Mouse (Mus musculus) forebrain, postnatal 0 days (tissue): ENCODE data around the gene Atcay. TPM values are rescaled to one million over a fixed set of nuclear protein-coding genes. Genes with fewer than 3 reads are reported as not detected.
"Not testable (repeated sequence)": the region's sequence is repeated elsewhere in the genome, so short reads cannot be mapped to it uniquely, and the experiment has no call there.

Source experiments
- ATAC-seq: fragments of 200-750 bp; cut with Nextera tagmentation; 2 replicates; pipeline ENCODE4 v1.8.0; 2017; ENCODE audit warnings: mild to moderate bottlenecking, moderate library complexity
- DNase-seq: peaks from one replicate; pipeline ENCODE4 v3.0.0-alpha.2; 2015
- H3K27ac ChIP-seq: fragments of 300-500 bp; sonication (generic); 2 replicates; pipeline ENCODE4 v1.5.1; 2014; ENCODE audit warnings: low read depth, mild to moderate bottlenecking, antibody characterized with exemption, low read length, moderate library complexity, mixed read lengths
- H3K27me3 ChIP-seq: fragments of 300-500 bp; sonication (generic); 2 replicates; pipeline ENCODE4 v1.6.1; 2014; ENCODE audit warnings: mild to moderate bottlenecking, low read length, mixed read lengths; ENCODE audit not compliant: insufficient read depth
- H3K36me3 ChIP-seq: fragments of 300-500 bp; sonication (generic); 2 replicates; pipeline ENCODE4 v1.6.1; 2014; ENCODE audit warnings: mild to moderate bottlenecking, moderate library complexity; ENCODE audit not compliant: insufficient read depth
- H3K4me1 ChIP-seq: fragments of 300-500 bp; sonication (generic); 2 replicates; pipeline ENCODE4 v1.6.1; 2014; ENCODE audit warnings: antibody characterized with exemption; ENCODE audit not compliant: insufficient read depth
- H3K4me2 ChIP-seq: fragments of 300-500 bp; sonication (generic); 2 replicates; pipeline ENCODE4 v1.6.1; 2014; ENCODE audit warnings: low read depth, mild to moderate bottlenecking, moderate library complexity
- H3K4me3 ChIP-seq: fragments of 300-500 bp; sonication (generic); 2 replicates; pipeline ENCODE4 v1.5.1; 2014; ENCODE audit warnings: low read depth, low read length, mixed read lengths
- H3K9ac ChIP-seq: fragments of 300-500 bp; sonication (generic); 2 replicates; pipeline ENCODE4 v1.6.1; 2014; ENCODE audit warnings: mild to moderate bottlenecking
- H3K9me3 ChIP-seq: fragments of 300-500 bp; sonication (generic); 2 replicates; pipeline ENCODE4 v1.6.1; 2016; ENCODE audit warnings: low read length
- CTCF ChIP-seq: sonication (generic); IDR thresholded peaks from 2 replicates; pipeline ENCODE4 v1.5.1; 2016; ENCODE audit warnings: antibody characterized with exemption, control low read depth, low read depth
- WGBS: fragments of 180-500 bp; shearing (Covaris S2); extraction: QIAGEN DNeasy Blood & Tissue Kit; methylation state at CpG from one replicate; pipeline ENCODE4 v1.1.7; 2014; 5-methylcytosine and 5-hydroxymethylcytosine counted together
- polyA plus RNA-seq: library from polyadenylated mRNA; unstranded; fragments of >200 nt; fragmentation: Nextera tagmentation; extraction: Ambion mirVana; gene quantifications from 2 replicates; pipeline ENCODE4 v1.2.1, GENCODE M21; 2015
- total RNA-seq: library from RNA; depleted of rRNA; stranded (reverse); fragments of >200 nt; gene quantifications from 2 replicates; pipeline ENCODE4 v1.2.3, GENCODE M21; 2014

Gene Atcay
- total and polyA plus RNA-seq, 2 experiments from 2014 or later = 79.2 to 170 TPM

DNA sequence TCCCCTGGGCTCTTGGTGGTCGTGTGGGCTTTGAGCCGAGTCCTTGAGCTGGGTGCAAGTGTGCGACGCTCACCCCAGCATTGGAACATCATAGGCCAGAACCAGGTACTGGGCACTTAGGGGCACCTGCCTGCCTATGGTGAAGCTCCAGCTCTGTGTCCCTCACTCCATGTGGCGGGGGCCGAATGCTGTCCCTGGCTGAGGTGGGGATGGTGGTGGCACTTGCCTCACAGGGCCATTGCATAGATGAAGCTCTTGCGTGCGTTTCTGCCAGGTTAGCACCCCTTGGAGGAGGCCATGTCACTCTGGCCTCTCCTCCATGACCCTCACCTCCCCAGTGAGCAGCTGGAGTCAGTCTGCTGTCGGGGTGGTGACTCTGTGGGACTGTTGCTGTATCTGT is 43.5 kb downstream of the Atcay start:
- ATAC-seq = no peak
- Histone ChIP-seq H3K4me3 (no peak overlapping the region), H3K27ac (no peak overlapping the region), H3K9ac (no peak overlapping the region), H3K9me3 (no peaks in the 10 kb centered on the region), H3K4me1 (peaks cover 10% of the 10 kb centered on the region), H3K27me3 (no peaks in the 10 kb centered on the region), H3K36me3 (peaks cover 42% of the 10 kb centered on the region), H3K4me2 (no peak overlapping the region)
- 95% methylated on average over 9 of the region's 9 CpGs for WGBS
- DNase-seq = no peak
- TF ChIP-seq CTCF = no peak

DNA sequence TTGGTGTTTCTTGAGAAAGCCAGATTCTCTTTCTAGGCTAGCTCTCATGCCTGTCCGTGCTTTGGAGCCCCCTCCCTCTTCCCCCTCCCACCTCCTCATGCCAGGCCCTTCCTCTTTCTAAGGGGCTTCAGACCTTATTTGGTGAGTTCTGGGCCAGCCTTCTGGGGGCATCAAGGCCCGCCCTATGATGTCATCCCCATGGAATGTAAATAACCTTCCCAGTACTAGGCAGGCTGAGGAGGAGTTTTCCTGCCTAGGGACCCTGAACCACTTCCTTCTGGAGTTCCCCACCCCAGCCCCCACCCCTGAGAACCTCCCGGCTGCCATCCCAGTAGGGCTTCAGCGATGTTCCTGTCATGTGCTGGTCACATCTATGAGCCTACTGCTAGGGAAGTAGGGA is 45.9 kb downstream of the Atcay start:
- DNase-seq (no peak), ATAC-seq (no peak)
- 53% methylated on average over 4 of the region's 4 CpGs for WGBS
- Histone ChIP-seq H3K27me3 (no peaks in the 10 kb centered on the region), H3K4me3 (no peak overlapping the region), H3K4me2 (no peak overlapping the region), H3K9me3 (no peaks in the 10 kb centered on the region), H3K27ac (no peak overlapping the region), H3K9ac (no peak overlapping the region), H3K4me1 (peaks cover 5% of the 10 kb centered on the region), H3K36me3 (peaks cover 53% of the 10 kb centered on the region)
- no peak for TF ChIP-seq CTCF

DNA sequence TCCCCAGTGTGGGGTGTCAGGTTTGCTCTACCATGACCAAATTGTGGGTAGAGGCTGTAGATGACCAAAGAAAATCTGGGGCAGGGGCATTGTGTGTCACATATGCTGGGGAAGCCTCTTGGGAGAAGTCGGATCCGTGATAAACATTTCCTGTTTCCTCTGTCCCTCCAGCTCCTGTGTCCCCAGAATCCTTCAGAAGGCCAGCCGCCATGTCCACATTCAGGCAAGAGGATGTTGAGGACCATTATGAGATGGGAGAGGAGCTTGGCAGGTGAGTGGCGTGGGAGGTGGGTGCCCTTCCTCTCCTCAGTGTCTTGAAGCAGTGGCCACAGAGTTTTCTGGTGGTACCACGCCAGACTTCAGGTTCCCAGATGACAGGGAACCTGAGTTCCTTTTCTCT is 46.8 kb downstream of the Atcay start, which contains the start of gene 4930442H23Rik:
4930442H23Rik (minus strand) TSS at position 45 of the 400 bp plus-strand sequence.
- ATAC-seq = no peak
- H3K4me2 ChIP-seq = peak within 1 kb of the TSS; percentile 58
- TF ChIP-seq CTCF = no peak
- peaks cover 5% of the 10 kb centered on the region for H3K4me1 ChIP-seq
- peak within 1 kb of the TSS; percentile 64 for H3K9ac ChIP-seq
- H3K27me3 ChIP-seq = no peaks in the 10 kb centered on the region
- WGBS = 92% methylated on average over 5 of the region's 5 CpGs
- H3K36me3 ChIP-seq = peaks cover 63% of the 10 kb centered on the region
- H3K27ac ChIP-seq = peak within 1 kb of the TSS; percentile 91
- DNase-seq = no peak
- H3K9me3 ChIP-seq = no peaks in the 10 kb centered on the region
- peak within 1 kb of the TSS; percentile 58 for H3K4me3 ChIP-seq

DNA sequence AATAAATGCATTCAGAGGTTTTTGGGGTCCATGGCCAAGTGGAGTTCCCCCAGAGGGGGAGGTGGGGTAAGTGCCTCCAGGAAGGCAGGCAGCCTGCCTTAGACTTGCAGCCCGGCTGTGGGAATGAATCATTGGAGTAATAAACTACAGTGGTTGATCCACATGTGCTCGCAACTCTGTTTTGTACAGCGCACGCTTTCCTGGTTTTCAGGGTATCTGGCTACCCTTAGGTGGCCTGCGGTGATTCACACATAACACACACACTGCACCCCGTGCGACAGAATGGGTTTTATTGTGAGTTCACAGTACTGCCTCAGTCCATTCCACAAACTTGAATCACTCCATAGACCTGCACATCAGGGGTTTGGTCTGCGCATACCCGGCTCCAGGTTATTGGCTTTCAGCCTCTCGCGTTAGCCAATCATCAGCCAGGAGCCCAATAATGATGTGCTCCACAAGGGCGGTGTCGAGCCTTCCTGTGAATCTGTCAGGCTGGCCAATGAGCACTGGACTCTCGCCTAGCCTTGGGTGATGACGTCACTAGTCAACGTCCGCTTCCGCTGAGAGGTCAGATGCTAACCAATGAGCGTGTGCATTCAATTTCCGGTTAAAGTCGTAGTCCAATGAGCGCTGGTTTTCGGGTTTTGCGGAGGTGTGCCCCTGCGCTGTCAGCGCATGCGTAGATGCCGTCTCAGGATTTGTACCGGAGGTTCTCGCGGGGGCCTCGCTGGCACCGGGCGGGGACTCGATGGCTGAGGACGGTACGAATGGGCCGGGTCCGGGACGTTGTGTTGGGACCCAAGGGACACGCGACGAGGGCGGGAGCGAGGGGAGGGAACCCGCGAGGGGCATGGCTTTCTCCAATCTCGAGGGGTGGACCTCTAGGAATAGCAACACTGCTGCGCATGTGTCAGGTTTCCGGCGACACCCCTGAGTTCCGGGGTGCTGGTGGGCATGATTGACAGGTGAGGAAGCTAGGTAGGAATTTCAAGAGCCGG is 48.0 kb downstream of the Atcay start, which contains the start of gene Dapk3:
Dapk3 (plus strand) TSS at position 670 of the 998 bp plus-strand sequence.
- DNase-seq = peak; percentile 99
- H3K36me3 ChIP-seq = peaks cover 75% of the 10 kb centered on the region
- H3K27ac ChIP-seq = peak within 1 kb of the TSS; percentile 91
- H3K4me3 ChIP-seq = peak within 1 kb of the TSS; percentile 58
- no peaks in the 10 kb centered on the region for H3K9me3 ChIP-seq
- 5% methylated on average over 53 of the region's 53 CpGs for WGBS
- no peaks in the 10 kb centered on the region for H3K27me3 ChIP-seq
- peak; percentile 6; the same call in 1 of the 2 replicates for TF ChIP-seq CTCF
- peaks cover 5% of the 10 kb centered on the region for H3K4me1 ChIP-seq
- peak within 1 kb of the TSS; percentile 58 for H3K4me2 ChIP-seq
- ATAC-seq = peak; percentile 93
- peak within 1 kb of the TSS; percentile 64 for H3K9ac ChIP-seq

DNA sequence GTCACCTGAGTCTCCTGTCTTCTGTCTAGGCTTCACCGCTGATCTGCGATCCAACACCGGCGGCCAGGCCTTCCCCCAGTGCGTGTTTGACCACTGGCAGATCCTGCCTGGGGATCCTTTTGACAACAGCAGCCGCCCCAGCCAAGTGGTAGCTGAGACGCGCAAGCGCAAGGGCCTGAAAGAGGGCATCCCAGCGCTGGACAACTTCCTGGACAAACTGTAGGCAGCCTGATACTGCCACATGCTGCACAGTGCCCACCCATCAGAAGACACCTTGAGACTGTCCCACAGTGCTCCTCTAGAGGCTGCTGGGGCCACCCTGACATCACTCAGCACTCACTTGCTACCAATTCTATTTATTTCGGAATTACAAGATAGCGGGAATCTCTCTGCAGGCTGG is 48.8 kb downstream of the Atcay start:
- H3K4me2 ChIP-seq, DNase-seq, H3K9me3 ChIP-seq, H3K27ac ChIP-seq, H3K27me3 ChIP-seq, H3K4me3 ChIP-seq, ATAC-seq, H3K4me1 ChIP-seq, H3K9ac ChIP-seq: not testable (repeated sequence)
- 72% methylated on average over 12 of the region's 12 CpGs for WGBS
- peaks cover 71% of the 10 kb centered on the region for H3K36me3 ChIP-seq

GRCm38 (mm10) chr10:81180946-81181345 is 49.7 kb downstream of the Atcay start:
- WGBS = 90% methylated on average over 13 of the region's 13 CpGs
- H3K27me3 ChIP-seq = no peaks in the 10 kb centered on the region
- no peak overlapping the region for H3K9ac ChIP-seq
- H3K36me3 ChIP-seq = peaks cover 68% of the 10 kb centered on the region
- H3K4me3 ChIP-seq = no peak overlapping the region
- H3K9me3 ChIP-seq = no peaks in the 10 kb centered on the region
- no peak overlapping the region for H3K4me2 ChIP-seq
- H3K4me1 ChIP-seq = peaks cover 5% of the 10 kb centered on the region
- no peak overlapping the region for H3K27ac ChIP-seq
- no peak for TF ChIP-seq CTCF
- DNase-seq (no peak), ATAC-seq (no peak)
